Mouse (Mus musculus) retina, adult 2 months (tissue): ENCODE measurements around the gene Fgfr3.

ENCODE experiments used
- DNase-seq: peaks from one replicate; pipeline ENCODE4 v3.0.0-alpha.2; 2012; ENCODE audit warnings: low read depth, low spot score

The Fgfr3 gene

DNA sequence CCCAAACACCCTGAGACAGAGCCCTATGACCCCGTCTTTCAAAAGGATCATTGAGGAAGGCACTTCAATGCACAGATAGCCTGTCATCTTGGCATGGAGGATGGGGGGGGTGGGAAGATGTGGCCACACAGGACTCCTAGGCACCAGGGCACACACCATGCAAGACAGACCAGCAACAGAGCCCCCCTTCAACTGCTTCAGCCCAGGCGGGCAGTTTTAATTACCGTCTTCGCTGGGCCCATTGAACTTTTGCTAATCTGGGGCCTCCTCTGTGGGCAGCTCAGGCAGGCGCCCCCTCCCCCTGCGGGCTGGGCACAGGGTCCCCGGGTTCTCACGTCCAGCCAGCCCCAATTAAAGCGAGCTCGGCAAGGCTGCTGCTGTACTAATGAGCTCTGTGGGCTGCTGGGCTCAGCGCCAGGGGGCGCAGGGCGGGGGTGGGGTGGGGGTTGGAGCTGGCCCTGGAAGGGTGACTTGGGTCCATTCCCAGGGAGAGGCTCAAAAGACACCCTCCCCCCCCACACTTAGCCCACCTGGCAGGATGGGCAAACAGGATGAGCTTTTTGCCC lies 23.4 kb upstream of the Fgfr3 start:
- no peak for DNase-seq

DNA sequence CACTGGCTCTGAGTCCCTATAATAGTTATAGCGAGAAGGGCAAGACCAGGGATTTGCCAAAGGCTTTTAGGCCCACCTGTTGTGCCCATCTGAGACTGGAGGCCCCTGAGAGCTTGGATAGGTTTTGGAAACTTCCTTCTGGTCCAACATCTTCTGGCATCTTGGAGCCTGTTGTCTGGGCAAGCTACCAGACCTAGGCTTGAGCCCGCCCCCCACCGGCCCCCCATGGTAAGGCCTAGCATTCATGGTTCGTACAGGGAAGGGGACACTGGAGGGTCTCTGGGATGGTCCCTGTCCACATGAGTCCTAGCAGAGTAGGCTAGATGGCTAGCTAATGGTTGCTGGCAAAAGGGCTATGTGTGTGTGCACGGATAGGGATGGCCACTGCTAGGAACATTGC lies 22.8 kb upstream of the Fgfr3 start:
- DNase-seq: no peak

DNA sequence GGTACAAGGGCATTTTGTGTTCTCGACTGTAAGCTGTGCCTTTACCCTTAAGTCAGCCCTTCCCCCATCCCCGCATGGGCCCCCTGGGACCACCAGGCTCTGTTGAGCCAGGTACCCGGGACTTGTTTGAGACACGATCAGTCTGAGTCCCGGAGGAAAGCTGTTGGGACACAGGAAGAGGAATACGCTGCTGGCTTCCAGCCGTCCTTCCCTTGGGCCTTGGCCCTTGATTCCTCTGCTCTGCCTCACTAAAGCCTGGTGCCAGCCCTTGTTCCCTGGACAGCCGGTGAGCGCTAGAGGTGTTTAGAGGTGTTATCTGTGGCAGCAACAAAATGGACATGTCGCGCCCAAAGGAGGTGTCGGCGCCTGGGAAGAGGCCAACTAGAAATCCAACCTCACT lies 21.5 kb upstream of the Fgfr3 start:
- no peak for DNase-seq

DNA sequence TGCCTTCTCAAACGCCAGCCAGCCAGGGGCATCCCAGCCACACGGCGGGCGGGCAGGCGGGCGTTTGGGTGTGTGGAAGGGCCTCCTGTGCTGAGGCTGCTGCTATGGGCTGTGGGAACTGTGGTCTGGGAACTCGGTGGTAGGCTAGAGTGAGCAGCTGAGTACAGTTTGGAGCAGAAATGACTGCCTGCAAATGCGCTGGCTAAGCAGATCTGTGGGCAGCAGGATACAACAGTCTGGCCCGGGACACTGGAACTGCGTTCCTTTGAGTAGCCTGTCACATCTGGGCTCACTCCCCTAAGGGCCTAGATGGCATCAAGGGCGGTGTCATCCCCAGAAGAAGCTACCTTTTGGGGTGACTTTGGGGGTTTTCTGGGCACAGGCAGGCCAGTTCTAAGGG lies 19.6 kb upstream of the Fgfr3 start:
- DNase-seq: no peak

DNA sequence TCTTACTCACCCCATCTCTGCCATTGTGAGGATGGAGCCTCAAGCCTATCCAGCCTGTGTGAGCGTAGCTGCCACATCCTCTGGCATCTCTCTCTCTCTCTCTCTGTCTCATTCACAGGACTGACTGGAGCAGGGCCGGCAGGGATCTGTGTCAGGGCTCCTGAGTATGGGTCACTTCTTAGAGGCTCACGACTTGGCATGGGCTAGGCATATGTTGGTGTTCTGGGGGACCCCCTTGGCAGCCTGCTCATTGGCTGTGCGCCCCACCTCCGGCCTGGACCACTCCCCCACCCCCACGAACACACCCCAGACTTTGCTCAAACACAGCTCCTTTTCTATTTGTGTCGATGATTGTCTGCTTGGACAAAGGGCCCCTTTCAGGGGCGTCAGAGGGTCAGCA lies 17.5 kb upstream of the Fgfr3 start:
- no peak for DNase-seq

DNA sequence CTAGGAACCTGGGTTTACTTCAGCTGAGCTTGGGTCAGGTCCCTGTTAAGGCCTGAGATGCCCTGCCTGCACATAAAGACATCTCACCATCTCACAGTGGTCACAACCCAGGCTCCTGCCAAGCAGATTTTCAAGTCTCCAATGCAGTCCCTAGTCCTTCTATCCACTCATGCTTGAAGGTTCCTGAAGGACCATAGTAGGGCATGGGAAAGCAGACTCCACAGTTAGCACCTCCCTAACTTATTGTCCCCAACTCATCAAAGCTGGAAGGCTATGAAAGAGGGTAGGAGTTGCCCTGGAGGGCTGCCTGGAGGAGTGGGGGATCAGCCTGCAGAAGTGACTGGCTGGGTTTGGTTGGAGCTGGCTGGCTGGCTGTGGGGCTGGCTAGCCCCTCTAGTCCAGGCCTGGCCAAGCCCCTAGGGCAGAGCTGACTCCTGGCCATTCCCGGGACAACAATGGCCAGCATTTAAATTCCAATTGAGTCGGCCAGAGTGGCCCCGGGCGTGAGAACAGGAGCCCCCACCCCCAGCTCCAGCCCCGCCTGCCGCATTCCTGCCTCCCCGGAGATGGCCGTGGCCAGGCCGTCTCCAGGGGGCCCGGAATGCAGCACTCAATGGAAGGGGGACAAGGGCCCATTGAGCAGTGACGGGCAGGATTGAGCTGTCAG lies 16.4 kb upstream of the Fgfr3 start:
- DNase-seq: no peak

DNA sequence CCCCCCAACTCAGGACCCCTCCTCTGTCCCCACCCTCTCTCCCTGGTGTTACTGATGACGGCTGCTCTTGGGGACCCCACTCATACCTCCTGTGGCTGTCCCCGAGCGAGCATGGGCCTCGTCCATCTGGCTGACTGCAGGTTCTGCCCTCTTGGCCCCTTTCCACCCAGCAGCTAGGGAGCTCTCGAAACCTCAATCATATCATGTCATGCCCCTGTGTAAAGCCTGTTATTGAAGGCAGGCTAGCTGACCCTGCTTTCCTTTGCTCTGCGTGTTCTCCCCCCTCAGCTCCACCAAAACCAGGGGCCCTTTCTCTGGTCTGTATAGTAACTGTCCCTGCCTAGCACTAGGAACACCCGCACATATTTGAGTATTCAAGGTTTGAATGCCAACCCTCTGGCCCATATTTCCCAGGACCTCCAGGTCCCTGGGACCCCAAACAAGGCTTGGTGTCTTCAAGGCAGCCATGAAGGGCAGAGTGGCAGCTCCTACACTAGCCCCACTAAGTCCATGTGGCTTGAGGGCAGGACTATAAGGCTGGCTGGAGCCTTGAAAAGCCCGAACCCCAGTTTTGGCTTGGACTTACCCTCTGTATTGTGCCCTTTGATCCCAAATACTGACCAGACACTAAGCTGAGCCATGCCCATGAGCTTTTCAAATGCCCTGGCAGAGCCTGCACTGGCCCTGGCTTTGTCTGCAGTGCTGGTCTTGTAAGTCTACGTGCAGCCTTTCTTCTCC lies 15.7 kb upstream of the Fgfr3 start:
- DNase-seq: no peak

DNA sequence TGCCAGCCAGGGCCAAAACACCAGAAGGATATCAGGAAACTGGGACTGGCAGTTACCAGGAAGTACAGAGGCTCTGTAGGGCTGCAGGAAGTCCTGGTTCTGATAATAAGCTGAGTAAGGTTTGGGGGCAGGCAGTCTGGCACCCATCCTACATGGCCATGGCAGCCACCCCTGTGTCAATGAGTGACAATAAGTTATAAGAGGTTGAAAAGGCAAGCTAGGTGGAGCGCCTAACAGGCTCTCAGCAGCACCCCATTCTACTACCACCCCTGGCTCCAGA lies 15.2 kb upstream of the Fgfr3 start:
- no peak for DNase-seq

DNA sequence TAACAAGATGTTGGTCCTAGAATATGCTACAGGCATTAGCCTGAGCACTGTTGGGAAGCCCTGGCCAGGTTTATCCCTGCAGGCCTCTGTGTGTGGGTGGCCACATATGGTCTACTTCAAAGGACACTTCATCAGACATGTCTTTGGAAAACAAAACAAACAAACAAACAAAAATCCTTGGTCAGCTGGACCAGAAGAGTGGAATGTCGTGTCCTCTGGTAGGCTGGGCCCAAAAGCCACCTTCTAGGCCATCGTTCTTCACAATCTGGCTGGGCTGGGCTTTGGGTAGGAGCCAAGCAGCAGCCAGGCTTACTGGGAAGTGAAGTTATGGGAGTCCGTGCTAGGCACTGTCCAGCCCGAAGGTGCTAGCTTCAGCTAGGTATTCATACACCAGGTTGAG lies 14.3 kb upstream of the Fgfr3 start:
- DNase-seq: no peak

DNA sequence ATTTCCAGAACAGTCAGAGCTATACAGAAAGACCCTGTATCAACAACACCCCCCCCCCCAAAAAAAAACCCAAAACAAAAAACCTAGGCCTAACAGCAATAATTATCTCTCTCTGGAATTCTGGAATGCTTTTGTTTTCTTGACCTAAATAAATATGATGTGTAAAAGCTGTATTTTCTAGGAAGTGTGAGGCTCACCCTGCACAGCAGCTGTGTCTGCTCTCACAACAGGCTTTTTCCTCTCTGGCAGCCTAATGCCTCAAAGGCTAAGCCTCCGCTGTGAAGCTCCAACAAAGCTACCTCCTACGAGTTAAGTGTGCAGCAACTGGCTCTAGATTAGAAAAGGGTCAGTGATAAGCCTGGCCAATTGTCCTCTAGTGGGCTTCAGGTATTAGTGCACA lies 12.4 kb upstream of the Fgfr3 start:
- DNase-seq: no peak

DNA sequence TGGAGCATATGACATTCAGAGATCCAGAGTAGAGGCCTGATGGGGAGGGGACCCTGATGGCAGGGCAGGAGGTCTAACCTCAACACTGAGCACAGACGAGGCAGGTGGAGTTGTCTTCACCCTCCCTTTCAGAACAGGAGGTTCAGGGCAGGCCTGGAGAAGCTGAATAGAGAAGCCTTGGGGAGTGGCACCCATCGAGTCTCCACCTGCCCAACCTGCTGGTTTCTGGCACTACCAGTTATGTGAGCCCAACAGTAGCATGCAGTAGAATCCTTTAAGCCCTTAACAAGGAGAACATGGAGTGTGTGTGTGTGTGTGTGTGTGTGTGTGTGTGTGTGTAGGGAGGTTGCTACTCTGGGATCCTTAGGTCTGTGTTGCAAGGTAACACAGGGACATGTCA lies 8.9 kb upstream of the Fgfr3 start:
- no peak for DNase-seq

DNA sequence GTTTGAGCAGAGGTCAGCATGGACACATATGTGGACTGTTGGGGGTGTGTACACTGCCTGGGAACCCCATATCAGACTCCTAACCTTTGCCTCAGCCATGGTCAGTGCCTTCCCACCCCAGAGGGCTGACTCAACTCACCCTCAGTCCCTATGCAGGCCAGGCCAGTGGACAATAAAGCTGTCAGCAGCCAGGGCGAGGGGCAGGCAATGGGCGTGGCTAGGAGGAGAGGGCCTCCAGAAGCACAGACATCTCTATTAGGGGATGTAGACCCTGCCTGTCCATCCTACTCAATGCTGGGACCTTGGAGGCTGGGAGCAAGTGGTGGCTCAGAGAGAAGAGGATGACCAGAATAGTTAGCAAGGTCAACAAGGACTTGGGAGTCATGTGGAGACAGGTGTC lies 6.3 kb upstream of the Fgfr3 start:
- no peak for DNase-seq

DNA sequence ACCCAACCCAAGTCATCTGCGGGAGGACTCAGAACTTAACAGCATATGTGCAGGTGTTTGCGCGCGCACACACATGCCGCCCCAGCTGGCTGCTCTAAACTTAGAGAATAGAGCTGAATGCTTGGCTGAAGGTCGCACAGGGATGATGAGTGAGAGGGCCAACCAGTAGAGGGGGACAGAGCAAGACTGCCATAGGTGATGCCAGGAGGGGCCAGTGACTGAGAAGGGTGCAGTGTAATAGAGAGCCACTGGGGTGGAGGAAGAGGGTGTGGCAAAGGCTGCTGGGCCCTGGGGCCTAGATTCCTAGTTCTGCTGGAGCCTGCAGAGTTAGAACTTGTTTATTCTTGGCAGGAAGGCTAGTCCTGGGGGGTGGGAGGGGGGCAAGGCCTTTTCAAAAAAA lies 5.0 kb upstream of the Fgfr3 start:
- no peak for DNase-seq

DNA sequence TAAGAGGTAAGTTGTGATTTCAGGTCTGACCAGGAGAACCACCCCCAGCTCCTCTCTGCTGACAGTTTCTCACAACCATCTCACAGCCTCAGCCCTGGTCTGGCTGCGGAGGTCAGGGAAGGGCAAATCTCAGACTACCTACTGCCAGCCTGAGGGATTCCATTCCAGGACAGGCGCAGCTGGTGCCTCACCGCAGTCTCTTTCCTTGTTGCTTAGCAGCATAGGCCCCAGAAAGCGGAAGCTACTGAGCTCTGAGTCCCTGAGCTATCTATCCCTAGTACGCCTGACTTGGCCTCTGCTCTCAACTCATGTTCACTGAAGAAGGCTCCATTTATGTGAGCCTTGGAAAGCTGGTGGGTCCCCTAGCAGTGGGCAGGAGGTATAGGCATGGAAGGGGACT lies 3.0 kb upstream of the Fgfr3 start:
- no peak for DNase-seq

DNA sequence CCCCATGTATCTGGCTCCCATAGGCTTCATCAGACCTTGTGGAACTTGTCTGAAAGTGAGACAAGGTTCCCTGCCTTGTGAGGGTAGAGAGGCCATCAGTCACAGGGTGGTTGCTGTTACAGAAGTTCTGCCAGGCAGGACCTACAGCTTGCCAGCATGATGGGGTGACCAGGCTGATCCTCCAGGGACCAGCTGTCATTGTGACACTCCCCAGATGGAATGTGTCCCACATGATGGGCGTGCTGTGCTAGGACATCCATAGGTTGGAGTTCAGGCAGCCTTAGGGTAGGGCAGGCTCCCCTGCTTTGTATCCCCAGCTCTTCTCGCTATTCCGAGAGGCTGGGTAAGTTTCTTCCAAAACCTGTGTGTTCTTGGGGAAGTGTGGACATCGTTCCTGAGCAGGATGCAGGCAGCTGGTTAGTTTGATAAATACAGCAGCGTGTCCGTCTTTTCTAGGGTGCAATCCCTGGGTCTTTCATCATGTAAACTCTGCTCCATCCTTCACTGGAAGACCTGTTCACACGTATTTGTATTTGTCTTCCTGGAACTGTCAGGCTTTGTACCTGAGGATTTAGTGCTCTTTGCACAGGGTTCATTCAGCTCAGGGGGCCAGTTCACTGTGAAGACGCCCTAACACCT lies 503 bp upstream of the Fgfr3 start:
- no peak for DNase-seq

DNA sequence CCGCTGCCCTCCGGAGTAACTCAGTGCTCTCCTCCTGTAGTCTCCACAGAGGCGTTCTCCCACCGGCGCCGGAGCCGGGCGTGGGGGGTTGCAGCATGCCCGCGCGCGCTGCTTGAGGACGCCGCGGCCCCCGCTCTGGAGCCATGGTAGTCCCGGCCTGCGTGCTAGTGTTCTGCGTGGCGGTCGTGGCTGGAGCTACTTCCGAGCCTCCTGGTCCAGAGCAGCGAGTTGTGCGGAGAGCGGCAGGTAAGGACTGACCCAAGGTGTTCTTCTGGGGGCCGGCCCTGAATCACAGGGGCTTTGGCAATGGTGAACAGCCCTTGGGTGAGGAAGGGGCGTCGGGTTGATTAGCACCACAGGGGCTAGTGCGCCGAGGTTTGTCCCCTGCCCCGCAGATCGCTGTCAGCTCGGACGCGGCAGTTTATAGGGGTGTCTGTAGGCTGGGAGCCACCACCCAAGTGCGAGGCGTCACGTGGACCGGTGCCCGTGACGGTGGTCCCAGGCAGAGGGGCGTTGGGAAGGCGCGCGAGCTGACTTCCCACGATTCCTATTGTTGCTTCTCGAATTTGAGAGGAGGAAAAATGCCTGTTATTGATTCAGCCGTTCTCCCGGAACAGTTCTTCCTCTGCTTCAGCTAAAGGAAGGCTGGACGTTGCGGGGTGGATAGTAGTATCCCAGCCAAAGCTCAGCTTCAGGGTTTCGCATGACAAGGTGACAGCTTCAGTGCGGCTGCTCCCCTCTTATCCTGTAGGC lies 968 bp downstream of the Fgfr3 start:
- no peak for DNase-seq

DNA sequence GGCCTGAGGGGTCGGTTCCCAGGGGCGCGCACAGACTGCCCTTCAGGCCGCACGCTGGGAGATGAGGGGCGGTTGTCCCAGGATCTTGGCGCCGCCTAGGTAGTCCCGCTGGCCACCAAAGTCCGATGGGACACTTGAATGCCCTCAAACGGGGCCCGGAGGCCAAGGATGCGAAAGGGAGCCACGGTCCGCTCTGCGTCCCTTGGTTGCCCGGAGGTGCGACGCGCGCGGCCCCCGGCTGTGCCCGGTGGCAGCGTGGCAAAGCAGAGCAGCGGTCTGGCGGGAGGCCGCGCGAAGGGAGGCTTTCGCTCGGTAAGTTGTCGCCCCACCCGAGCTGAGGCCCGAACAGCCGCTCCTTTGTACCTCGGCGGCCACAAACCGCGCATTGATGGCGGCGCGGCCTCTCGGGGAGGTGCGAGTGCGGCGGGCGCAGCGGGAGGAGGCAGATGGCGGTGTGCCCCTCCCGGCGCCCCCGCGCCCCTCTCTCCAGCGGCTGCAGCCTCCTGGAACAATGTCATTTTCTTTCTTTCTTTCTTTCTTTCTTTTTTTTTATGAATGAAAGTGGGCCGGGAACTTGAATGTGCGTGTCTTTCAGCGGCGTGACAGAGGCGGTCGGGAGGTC lies 1.7 kb downstream of the Fgfr3 start:
- DNase-seq: no peak

DNA sequence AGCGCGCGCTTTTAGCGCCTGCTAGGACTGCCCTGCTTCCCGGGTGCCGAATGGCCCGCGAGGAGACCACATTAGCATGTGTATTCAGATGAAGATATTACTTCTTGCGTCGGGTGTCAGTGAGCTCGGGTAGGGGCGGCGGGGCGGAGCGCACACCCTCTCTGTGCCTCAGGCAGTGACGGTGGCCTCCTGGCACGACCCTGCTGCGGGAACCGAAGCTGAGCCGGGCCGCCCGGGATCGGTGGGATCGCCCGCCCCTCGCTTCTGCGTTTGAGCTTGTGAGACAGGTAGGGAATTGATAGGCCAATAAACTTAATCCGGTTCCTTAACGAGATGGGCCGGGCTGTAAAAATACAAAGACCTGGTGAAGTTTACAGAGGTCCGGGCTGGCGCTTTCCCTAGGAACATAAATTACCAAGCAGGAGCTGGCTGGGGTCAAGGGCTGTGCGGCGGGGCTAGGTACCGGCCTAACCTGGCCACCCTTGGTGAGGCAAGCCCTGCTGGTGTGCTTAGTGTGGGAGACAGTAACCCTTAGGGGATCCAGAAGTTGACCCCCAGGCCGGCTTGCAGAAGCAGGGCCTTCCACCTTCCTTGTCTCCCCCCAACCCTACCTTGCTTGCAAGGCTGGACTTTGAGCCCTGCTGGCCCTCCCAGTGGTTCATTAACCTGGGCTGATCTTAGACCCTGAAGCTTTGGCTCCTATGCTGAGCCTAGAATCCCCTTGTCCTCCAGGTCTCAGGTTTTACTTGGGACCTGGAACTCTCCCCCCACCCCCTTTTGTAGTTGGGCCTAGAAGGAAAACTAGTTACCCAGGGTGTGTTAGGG lies 2.4 kb downstream of the Fgfr3 start:
- no peak for DNase-seq

DNA sequence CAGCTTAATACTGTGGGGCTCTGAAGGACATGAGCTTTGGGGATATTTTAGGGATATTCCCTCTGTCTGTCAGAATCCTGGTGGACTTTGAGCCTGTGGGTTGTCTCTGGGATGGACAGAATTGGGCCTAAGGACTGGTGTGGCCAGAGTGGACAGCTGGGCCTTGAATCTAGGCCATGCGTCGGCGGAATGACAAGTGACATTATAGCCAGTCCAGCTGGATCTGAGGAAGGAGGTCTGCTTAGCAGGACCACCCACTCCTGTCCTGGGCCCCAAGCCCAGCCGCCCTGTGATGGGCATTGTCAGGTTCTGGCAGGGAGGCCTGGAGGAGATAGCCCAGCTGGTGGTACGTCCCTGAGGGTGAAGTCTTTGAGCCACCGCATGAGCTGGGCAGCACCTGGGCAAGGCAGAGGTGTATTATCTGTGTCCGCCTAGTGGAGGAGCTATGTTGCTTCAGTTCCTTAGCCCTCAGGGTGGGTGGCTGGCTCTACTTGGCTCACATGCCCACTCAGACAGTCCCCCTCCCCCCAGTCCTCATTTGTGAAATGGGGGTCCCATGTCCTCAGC lies 4.7 kb downstream of the Fgfr3 start:
- no peak for DNase-seq

DNA sequence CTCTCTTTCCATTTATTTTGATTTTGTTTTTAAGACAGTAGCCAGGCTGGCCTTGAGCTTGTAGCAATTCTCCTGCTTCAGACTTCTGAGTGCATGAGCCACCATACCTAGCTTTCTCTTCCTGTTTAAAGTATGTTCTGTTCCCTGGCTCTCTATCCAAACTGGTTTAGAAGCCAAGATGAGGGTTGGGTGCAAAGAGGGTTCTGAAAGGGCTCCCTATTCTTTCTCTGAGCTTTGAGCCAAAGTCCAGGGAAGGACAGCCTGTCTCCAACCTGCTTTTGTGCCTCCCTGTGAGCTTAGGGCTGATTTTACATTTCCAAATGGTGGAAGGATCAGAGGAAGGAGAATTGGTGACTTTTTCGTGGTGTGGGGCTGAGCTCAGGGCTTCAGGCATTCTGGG lies 5.4 kb downstream of the Fgfr3 start:
- DNase-seq: no peak

DNA sequence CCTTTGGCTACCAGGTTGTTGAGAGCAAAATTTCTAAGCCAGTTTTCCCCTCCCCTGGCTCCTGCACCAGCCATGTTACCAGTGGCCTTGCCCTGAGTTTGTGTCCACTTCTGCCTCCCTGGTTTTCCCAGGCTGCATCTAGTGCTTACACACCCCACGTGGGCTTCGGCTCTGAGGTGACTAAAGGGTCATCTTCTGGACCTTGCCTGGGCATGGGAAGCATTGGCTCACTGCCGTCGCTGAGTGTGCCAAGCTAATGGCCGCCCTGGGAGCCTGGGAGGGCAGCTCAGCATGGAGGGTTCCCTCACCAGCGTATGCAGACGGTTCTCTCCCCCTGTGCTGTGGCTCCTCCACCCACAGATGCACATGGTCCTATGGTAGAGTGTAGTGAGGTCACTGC lies 7.4 kb downstream of the Fgfr3 start:
- no peak for DNase-seq
